Mouse (Mus musculus) testis, adult 2 months (tissue): ENCODE measurements around the gene Ppih.

Experiments
- CTCF ChIP-seq: fragments of 200-500 bp; IDR thresholded peaks from 2 replicates; pipeline ENCODE4 v1.5.1; 2012; ENCODE audit warnings: low read depth, mild to moderate bottlenecking, inconsistent platforms, low read length, moderate library complexity; ENCODE audit not compliant: control insufficient read depth, insufficient read depth, insufficient replicate concordance
- POLR2A ChIP-seq: fragments of 200-500 bp; IDR thresholded peaks from 2 replicates; pipeline ENCODE4 v1.6.1; 2012; ENCODE audit warnings: low read depth, mild to moderate bottlenecking, inconsistent platforms, low read length, moderate library complexity; ENCODE audit not compliant: control insufficient read depth

- TF ChIP-seq CTCF (no peak), POLR2A (no peak)
These were observed 13.1 kb upstream of the Ppih start for GRCm38 (mm10) chr4:119333487-119333886.
